Mouse (Mus musculus) hindbrain, postnatal 0 days (tissue): ENCODE measurements around the gene Ccna2. TPM values are rescaled to one million over a fixed set of nuclear protein-coding genes. Genes with fewer than 3 reads are reported as not detected.

Experiments used
- ATAC-seq: fragments of 200-750 bp; cut with Nextera tagmentation; 2 replicates; pipeline ENCODE4 v1.8.0; 2017; ENCODE audit warnings: mild to moderate bottlenecking, moderate TSS enrichment, moderate library complexity
- DNase-seq: peaks from one replicate; pipeline ENCODE4 v3.0.0-alpha.2; 2015; ENCODE audit warnings: low spot score
- H3K27ac ChIP-seq: fragments of 300-500 bp; sonication (generic); 2 replicates; pipeline ENCODE4 v1.5.1; 2014; ENCODE audit warnings: mild to moderate bottlenecking
- H3K27me3 ChIP-seq: fragments of 300-500 bp; sonication (generic); 2 replicates; pipeline ENCODE4 v1.6.1; 2014; ENCODE audit warnings: low read length, mixed read lengths; ENCODE audit not compliant: insufficient read depth
- H3K36me3 ChIP-seq: fragments of 300-500 bp; sonication (generic); 2 replicates; pipeline ENCODE4 v1.6.1; 2014; ENCODE audit warnings: low read length, mixed read lengths; ENCODE audit not compliant: insufficient read depth
- H3K4me1 ChIP-seq: fragments of 300-500 bp; sonication (generic); 2 replicates; pipeline ENCODE4 v1.6.1; 2014; ENCODE audit warnings: antibody characterized with exemption, low read length, mixed read lengths; ENCODE audit not compliant: insufficient read depth
- H3K4me2 ChIP-seq: fragments of 300-500 bp; sonication (generic); 2 replicates; pipeline ENCODE4 v1.6.1; 2014; ENCODE audit warnings: low read depth, mild to moderate bottlenecking, low read length, moderate library complexity, mixed read lengths
- H3K4me3 ChIP-seq: fragments of 300-500 bp; sonication (generic); 2 replicates; pipeline ENCODE4 v1.5.1; 2014; ENCODE audit warnings: low read length
- H3K9ac ChIP-seq: fragments of 300-500 bp; sonication (generic); replicated peaks from 2 replicates; pipeline ENCODE4 v1.6.1; 2014; ENCODE audit warnings: mild to moderate bottlenecking, low read length, moderate library complexity, mixed read lengths
- H3K9me3 ChIP-seq: fragments of 300-500 bp; sonication (generic); 2 replicates; pipeline ENCODE4 v1.6.1; 2016; ENCODE audit warnings: low read length, mixed read lengths
- CTCF ChIP-seq: IDR thresholded peaks from 2 replicates; pipeline ENCODE4 v1.5.1; 2016; ENCODE audit warnings: antibody characterized with exemption, control low read depth, low read depth
- WGBS: fragments of 180-500 bp; shearing (Covaris S2); extraction: QIAGEN DNeasy Blood & Tissue Kit; methylation state at CpG from one replicate; pipeline ENCODE4 v1.1.7; 2014; 5-methylcytosine and 5-hydroxymethylcytosine counted together
- polyA plus RNA-seq: library from polyadenylated mRNA; unstranded; fragments of >200 nt; fragmentation: Nextera tagmentation; extraction: Ambion mirVana; gene quantifications from 2 replicates; pipeline ENCODE4 v1.2.1, GENCODE M21; 2015
- total RNA-seq: library from RNA; depleted of rRNA; stranded (reverse); fragments of >200 nt; gene quantifications from 2 replicates; pipeline ENCODE4 v1.2.3, GENCODE M21; 2014; rRNA removed

Ccna2 gene
- total and polyA plus RNA-seq, 2 experiments from 2014 or later = 30.9 to 54.1 TPM

DNA sequence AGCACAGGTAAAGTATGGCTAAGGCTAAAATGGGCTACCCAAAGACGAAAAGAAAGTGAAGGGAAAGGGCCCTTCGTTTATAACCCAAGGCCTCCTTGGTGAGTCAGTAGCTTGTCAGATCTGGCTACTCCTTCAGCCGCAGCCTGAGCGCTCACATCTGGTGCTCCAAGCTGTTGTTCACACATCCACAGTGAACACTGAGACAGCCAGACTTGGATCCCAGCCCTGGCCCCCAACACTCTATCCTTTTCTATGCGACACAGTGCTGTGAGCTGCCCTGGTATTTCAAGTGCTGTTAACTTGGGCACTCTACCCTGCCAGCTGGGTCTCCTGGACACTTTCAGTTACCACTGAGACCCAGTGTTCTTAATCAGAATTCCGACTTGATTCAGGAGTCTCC, 41.6 kb downstream of the Ccna2 start:
- Histone ChIP-seq H3K36me3 (no peaks in the 10 kb centered on the region), H3K9me3 (no peaks in the 10 kb centered on the region), H3K4me1 (no peaks in the 10 kb centered on the region), H3K9ac (no peak overlapping the region), H3K4me3 (no peak overlapping the region), H3K4me2 (no peak overlapping the region), H3K27ac (no peak overlapping the region), H3K27me3 (no peaks in the 10 kb centered on the region)
- 85% methylated on average over 6 of the region's 6 CpGs for WGBS
- DNase-seq = no peak
- no peak for TF ChIP-seq CTCF
- ATAC-seq = 0 out of 2 replicates have a peak, but pooled peaks have one; percentile 32

DNA sequence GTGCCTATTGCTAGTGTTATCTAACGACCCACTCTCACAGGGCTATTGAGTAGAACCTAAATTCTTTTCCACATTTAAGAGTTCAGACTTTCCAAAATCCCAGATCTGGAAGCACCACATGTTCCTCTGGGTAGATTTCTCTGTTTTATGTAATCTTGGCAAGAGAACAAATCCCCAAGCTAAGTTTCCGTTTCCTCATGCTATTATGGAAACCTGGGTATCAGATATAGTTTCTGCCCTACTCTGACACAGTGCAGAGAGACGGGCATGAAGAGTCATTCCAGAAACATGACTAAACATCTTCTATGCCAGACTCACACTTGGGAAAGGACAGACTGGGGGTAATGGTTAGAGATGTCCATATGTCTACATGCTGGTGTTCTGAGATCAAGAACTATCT, 47.5 kb downstream of the Ccna2 start:
- H3K4me2 ChIP-seq = no peak overlapping the region
- H3K4me1 ChIP-seq = peaks cover 4% of the 10 kb centered on the region; the same call in 1 of the 2 replicates
- no peak overlapping the region for H3K27ac ChIP-seq
- no peaks in the 10 kb centered on the region for H3K36me3 ChIP-seq
- peaks cover 14% of the 10 kb centered on the region; the same call in 1 of the 2 replicates for H3K27me3 ChIP-seq
- no peak overlapping the region for H3K4me3 ChIP-seq
- ATAC-seq (no peak), DNase-seq (no peak)
- no peaks in the 10 kb centered on the region for H3K9me3 ChIP-seq
- whole genome bisulfite sequencing = 86% methylated on average over 3 of the region's 3 CpGs
- no peak for TF ChIP-seq CTCF
- H3K9ac ChIP-seq = no peak overlapping the region

DNA sequence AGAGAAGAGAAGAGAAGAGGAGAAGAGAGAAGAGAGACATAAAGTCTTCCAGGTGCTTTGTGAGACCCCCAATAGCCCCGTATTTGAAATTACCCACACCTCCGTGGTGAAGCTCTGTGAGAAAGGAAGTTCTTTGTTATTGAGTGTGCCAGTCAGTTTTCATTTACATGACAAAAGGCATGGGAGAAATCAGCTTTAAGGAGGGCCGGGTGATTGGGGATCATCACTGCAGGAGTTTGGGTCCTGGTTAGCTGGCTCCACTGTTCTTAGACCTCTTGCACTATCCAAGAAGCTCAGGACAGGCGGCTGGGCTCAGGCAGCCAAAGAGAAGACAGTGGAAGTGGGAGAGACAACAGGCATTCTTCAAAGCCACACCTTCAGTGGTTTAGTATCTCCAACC, 49.8 kb downstream of the Ccna2 start:
- H3K36me3 ChIP-seq = no peaks in the 10 kb centered on the region
- peak overlapping the region; percentile 99; the same call in 1 of the 2 replicates for H3K4me2 ChIP-seq
- TF ChIP-seq CTCF = no peak
- ATAC-seq (no peak), DNase-seq (no peak)
- no peak overlapping the region for H3K27ac ChIP-seq
- H3K9me3 ChIP-seq = no peaks in the 10 kb centered on the region
- no peak overlapping the region for H3K9ac ChIP-seq
- WGBS = 8% methylated on average over 4 of the region's 4 CpGs
- peaks cover 4% of the 10 kb centered on the region; the same call in 1 of the 2 replicates for H3K4me1 ChIP-seq
- no peak overlapping the region for H3K4me3 ChIP-seq
- peaks cover 14% of the 10 kb centered on the region; the same call in 1 of the 2 replicates for H3K27me3 ChIP-seq

DNA sequence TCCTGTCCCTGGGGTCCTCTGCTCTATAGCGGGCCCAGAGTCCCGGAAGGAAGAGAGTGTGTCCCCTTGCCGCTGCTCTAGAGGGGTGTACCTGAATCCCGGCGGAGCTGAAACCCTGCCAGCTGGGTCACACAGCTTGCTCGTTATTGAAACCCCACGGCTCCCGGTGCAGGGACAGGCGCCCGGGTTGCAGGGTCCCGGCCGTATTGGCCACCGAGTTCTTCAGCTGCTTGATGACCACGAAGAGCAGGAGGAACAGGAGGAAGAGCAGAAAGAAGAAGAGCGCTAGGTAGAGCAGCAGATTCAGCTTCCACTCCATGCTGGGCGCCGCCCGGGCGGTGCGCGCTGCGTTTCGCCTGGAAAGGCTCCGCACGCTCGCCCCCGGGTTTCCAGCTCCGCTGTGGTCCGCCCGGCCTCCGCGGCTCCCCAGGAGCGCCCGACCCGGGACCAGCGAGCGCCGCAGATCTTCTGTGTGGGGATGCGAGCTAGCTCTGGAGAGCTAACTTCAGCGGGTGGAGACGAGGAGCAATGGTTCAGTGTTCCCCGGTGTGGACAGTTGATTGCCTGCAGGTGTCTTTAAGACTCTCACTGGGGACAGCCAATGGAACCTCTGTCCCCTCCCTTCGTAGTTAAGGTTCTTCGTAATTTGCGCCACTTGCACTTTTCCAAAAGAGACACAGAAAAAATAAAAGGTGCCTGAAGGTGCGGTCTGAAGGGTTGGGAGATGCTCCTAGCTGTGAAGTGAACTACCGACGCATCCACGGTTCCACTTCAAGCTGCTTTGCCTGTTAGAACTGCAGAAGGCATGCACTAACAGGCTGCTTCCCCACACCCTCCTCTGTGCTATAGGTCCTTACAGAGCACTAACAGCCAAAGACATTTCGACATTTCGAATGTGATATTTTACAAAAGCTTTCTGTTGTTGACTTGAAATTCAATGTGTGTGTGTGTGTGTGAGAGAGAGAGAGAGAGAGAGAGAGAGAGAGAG, 50.6 kb downstream of the Ccna2 start, which contains the start of gene Gm11549:
TSS of gene Gm11549 (minus strand) at position 741 of the 988 bp plus-strand sequence.
- Histone ChIP-seq H3K36me3 (no peaks in the 10 kb centered on the region), H3K4me3 (peak within 1 kb of the TSS; percentile 57), H3K4me2 (peak within 1 kb of the TSS; percentile 99), H3K9me3 (no peaks in the 10 kb centered on the region), H3K9ac (peak within 1 kb of the TSS; percentile 48), H3K4me1 (peaks cover 4% of the 10 kb centered on the region; the same call in 1 of the 2 replicates), H3K27me3 (peaks cover 14% of the 10 kb centered on the region; the same call in 1 of the 2 replicates), H3K27ac (no peak within 1 kb of the TSS)
- WGBS = 1% methylated on average over 51 of the region's 51 CpGs
- peak; percentile 30 for DNase-seq
- peak; percentile 58 for ATAC-seq
- TF ChIP-seq CTCF = no peak

DNA sequence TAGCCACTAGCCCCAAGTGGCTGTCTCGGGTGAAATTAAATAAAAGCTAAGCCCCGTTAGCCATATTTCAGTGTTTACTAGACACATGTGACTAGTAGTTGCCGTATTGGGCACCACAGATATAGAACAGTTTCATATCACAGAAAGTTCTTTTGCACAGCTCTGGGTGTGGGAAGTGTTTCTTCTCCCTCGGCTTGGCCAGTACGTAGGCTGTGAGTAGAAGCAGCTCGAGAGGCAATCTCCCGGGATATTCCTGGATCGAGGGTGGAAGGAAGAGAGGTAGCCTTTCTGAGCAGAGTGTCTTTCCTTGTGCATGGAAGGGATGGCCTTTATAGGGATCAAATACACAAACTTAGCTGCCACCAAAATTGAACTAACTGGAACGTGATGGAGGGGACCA, 55.8 kb downstream of the Ccna2 start:
- Histone ChIP-seq H3K27me3 (0 out of 2 replicates have a peak, but pooled peaks cover 6% of the 10 kb centered on the region), H3K9ac (no peak overlapping the region), H3K9me3 (no peaks in the 10 kb centered on the region), H3K36me3 (no peaks in the 10 kb centered on the region), H3K4me3 (no peak overlapping the region), H3K27ac (no peak overlapping the region), H3K4me1 (peaks cover 4% of the 10 kb centered on the region; the same call in 1 of the 2 replicates), H3K4me2 (no peak overlapping the region)
- no peak for DNase-seq
- TF ChIP-seq CTCF = no peak
- no peak for ATAC-seq
- WGBS = 89% methylated on average over 9 of the region's 9 CpGs

Other genes with a start within 250 kb of the Ccna2 start
- gene Anxa5, start 96.3 kb downstream of the Ccna2 start, total RNA-seq = 31.8 and 33.5 TPM in 2 replicates
- gene Anxa5, start 96.3 kb downstream of the Ccna2 start, polyA plus RNA-seq = 54.0 and 55.5 TPM in 2 replicates
- not detected in 2 replicates for gene 1810062G17Rik, start 96.2 kb downstream of the Ccna2 start, total RNA-seq
- 0.91 and 1.1 TPM in 2 replicates for gene 1810062G17Rik, start 96.2 kb downstream of the Ccna2 start, polyA plus RNA-seq
- gene Gm11549, start 50.3 kb downstream of the Ccna2 start, total RNA-seq = 1.0 and 1.3 TPM in 2 replicates
- 0.53 and 0.62 TPM in 2 replicates for gene Gm11549, start 50.3 kb downstream of the Ccna2 start, polyA plus RNA-seq
- gene Exosc9, start 19.5 kb downstream of the Ccna2 start, total RNA-seq = 34.9 and 37.2 TPM in 2 replicates
- 68.2 and 70.5 TPM in 2 replicates for gene Exosc9, start 19.5 kb downstream of the Ccna2 start, polyA plus RNA-seq
- gene Bbs7, start 41.3 kb upstream of the Ccna2 start, total RNA-seq = 9.2 and 12.1 TPM in 2 replicates
- gene Bbs7, start 41.3 kb upstream of the Ccna2 start, polyA plus RNA-seq = 14.2 and 17.3 TPM in 2 replicates
- gene Trpc3, start 118.0 kb upstream of the Ccna2 start, total RNA-seq = 24.3 and 36.5 TPM in 2 replicates
- gene Trpc3, start 118.0 kb upstream of the Ccna2 start, polyA plus RNA-seq = 13.1 and 16.6 TPM in 2 replicates